Mouse (Mus musculus) liver, adult 2 months (tissue): ENCODE data around the gene Lsm10. TPM values are rescaled to one million over a fixed set of nuclear protein-coding genes. Genes with fewer than 3 reads are reported as not detected.

Experiments used
- DNase-seq: peaks from one replicate; pipeline ENCODE4 v3.0.0-alpha.2; 2011; ENCODE audit warnings: low read depth, low spot score; ENCODE audit errors: extremely low read depth
- H3K27ac ChIP-seq: fragments of 200-500 bp; replicated peaks from 2 replicates; pipeline ENCODE4 v1.5.1; 2012; ENCODE audit warnings: low read depth, mild to moderate bottlenecking, control low read depth, inconsistent platforms, low read length; ENCODE audit not compliant: insufficient read depth
- H3K27me3 ChIP-seq: fragments of 200-500 bp; 2 replicates; pipeline ENCODE4 v1.6.1; 2012; ENCODE audit warnings: mild to moderate bottlenecking, moderate library complexity, low read length, inconsistent platforms; ENCODE audit not compliant: control insufficient read depth, insufficient read depth
- H3K36me3 ChIP-seq: fragments of 200-500 bp; 2 replicates; pipeline ENCODE4 v1.6.1; 2012; ENCODE audit warnings: low read length, inconsistent platforms; ENCODE audit not compliant: control insufficient read depth, insufficient read depth
- H3K4me1 ChIP-seq: fragments of 200-500 bp; 2 replicates; pipeline ENCODE4 v1.6.1; 2011; ENCODE audit warnings: low read length; ENCODE audit not compliant: control insufficient read depth, insufficient read depth
- H3K4me3 ChIP-seq: fragments of 200-500 bp; 2 replicates; pipeline ENCODE4 v1.5.1; 2011; ENCODE audit warnings: low read depth, mild to moderate bottlenecking, control low read depth, low read length, moderate library complexity; ENCODE audit not compliant: insufficient read depth
- H3K79me2 ChIP-seq: fragments of 200-500 bp; 2 replicates; pipeline ENCODE4 v1.6.1; 2012; ENCODE audit warnings: inconsistent platforms, mild to moderate bottlenecking, low read length, moderate library complexity; ENCODE audit not compliant: control insufficient read depth, insufficient read depth
- H3K9ac ChIP-seq: fragments of 200-500 bp; 2 replicates; pipeline ENCODE4 v1.6.1; 2012; ENCODE audit warnings: low read depth, mild to moderate bottlenecking, control low read depth, inconsistent platforms, low read length
- CTCF ChIP-seq: fragments of 200-500 bp; IDR thresholded peaks from 2 replicates; pipeline ENCODE4 v1.5.1; 2011; ENCODE audit warnings: low read depth, low read length, control low read depth
- POLR2A ChIP-seq: fragments of 200-500 bp; IDR thresholded peaks from 2 replicates; pipeline ENCODE4 v1.6.1; 2011; ENCODE audit warnings: low read length, control low read depth; ENCODE audit not compliant: insufficient read depth; ENCODE audit errors: extremely low read depth
- WGBS: fragments of 180-500 bp; shearing (Covaris S2); methylation state at CpG from one replicate; pipeline ENCODE4 v1.1.7; 2018; 5-methylcytosine and 5-hydroxymethylcytosine counted together
- polyA plus RNA-seq: library from polyadenylated mRNA; depleted of rRNA; stranded (reverse); fragments of >200 nt; gene quantifications from 2 replicates; pipeline ENCODE4 v1.2.3, GENCODE M21; 2012
- total RNA-seq: library from RNA; depleted of rRNA; stranded (reverse); fragments of >200 nt; gene quantifications from 2 replicates; pipeline ENCODE4 v1.2.3, GENCODE M21; 2014

Gene Lsm10
- total and polyA plus RNA-seq, 2 experiments: 20.0 to 28.4 TPM

DNA sequence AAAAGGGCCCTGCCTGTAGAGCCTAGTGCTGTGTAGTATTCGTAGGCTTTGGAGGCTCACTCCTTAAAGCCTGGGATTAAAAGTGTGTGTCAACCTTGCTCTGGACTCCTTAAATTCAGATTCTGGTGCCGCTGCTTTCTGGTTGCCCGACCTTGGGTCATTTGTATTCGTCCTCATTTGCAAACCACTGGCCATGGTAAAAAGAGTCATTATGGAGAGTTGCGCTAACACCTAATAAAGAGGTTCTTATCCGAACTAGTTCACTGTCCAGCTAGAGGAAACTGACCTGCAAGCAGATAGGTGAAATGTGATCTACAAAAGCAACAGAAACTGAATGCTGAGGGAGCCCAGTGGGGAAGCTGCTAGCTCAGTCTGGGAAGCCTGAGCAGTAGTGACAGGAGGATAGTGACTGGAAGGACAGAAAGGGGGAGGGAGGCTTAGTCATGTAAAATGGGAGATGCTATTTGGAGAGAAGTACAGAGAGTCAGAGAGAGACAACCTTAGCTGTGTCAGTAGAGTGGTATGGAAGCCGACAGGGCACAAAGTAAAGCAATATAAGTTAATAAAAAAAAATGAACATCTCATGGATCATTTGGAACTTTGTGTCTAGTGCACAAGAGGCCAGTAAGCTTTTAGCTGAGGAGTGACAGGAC lies 8.8 kb downstream of the Lsm10 start:
- H3K4me3 ChIP-seq: no peak overlapping the region
- no peaks in the 10 kb centered on the region for H3K27me3 ChIP-seq
- peaks cover 45% of the 10 kb centered on the region for H3K4me1 ChIP-seq
- no peak for TF ChIP-seq POLR2A
- WGBS: 40% methylated on average over 7 of the region's 7 CpGs
- H3K79me2 ChIP-seq: peaks cover 32% of the 10 kb centered on the region; the same call in 1 of the 2 replicates
- H3K27ac ChIP-seq: no peak overlapping the region
- DNase-seq: no peak
- H3K36me3 ChIP-seq: no peaks in the 10 kb centered on the region
- H3K9ac ChIP-seq: no peak overlapping the region

DNA sequence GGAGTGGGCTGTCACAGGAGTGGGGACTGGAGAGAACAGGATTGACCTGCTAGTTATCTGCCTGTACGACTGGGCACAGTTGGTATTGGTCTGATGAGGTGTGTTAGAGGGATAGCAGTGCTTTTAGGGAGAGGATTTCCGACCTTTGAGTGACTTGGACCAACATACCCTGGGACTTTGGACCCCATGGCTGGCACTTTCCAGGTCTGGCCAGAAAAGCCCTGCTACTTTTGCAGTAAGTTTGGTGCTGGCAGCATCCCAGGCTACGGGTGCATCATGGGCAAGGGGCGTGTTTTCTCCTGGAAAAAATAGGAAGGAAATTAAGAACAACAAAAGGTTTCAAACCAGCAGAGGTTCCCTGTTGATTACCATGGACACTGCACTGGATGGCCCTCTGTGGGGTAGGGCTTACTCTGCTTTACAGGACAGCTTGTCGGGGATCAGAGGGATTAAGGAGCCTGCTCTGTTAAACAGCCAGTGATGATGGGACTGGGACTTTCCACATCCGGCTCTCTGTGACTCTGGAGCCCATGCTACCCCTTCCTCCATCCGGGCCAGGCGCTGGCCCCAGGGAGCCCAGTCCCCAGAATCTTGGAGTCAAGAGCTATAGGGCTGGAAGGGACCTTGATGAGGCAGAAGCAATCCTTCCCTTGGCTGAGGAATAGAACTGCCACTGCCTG lies 11.8 kb downstream of the Lsm10 start:
- 7% methylated on average over 8 of the region's 8 CpGs for WGBS
- peaks cover 45% of the 10 kb centered on the region; the same call in 1 of the 2 replicates for H3K79me2 ChIP-seq
- H3K27me3 ChIP-seq: no peaks in the 10 kb centered on the region
- peaks cover 54% of the 10 kb centered on the region for H3K4me1 ChIP-seq
- peak; percentile 99 for DNase-seq
- peak overlapping the region; percentile 76 for H3K9ac ChIP-seq
- peak overlapping the region; percentile 99 for H3K27ac ChIP-seq
- H3K4me3 ChIP-seq: peak overlapping the region; percentile 51
- TF ChIP-seq CTCF: no peak
- no peak for TF ChIP-seq POLR2A
- no peaks in the 10 kb centered on the region for H3K36me3 ChIP-seq

DNA sequence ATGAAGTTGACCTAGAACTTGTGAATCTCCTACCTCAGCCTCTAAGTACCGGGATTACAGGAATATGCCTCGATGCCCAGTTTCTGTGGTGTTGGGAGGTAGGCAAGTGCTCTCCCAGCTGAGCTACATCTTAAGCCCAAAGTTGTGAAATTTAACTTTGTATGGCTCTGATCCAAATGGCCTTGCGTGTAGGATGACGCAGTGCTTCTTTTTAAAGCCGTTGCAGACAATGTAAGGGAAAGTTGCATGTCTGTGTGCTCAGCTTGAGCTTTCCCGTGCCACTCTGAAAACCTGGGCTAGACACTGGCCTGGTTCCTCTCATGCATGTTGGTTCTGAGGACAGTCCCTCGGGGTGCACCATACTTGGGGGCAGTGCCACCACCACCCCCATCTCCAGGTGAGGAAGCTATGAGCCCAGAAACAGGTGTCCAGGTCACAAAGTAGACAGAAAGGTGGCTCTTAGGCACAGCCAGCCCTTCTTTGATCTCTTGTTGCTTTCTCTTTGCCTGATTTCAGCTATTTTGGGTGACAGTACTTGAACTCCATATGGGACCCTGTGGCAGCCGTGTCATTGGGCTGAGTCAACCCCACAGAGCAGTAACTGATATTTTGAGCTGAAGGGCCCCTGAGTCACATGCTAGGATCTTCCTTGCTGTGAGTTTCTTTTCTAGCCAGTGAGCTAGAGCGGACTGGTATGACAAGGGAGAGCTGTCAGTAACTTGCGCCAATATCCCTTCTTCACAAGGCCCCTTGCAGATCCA lies 13.4 kb downstream of the Lsm10 start:
- Histone ChIP-seq H3K4me1 (peaks cover 65% of the 10 kb centered on the region), H3K27ac (peak overlapping the region; percentile 99), H3K9ac (peak overlapping the region; percentile 52), H3K36me3 (no peaks in the 10 kb centered on the region), H3K79me2 (peaks cover 48% of the 10 kb centered on the region; the same call in 1 of the 2 replicates), H3K27me3 (no peaks in the 10 kb centered on the region), H3K4me3 (no peak overlapping the region)
- 24% methylated on average over 10 of the region's 10 CpGs for WGBS
- peak; percentile 85 for DNase-seq
- TF ChIP-seq POLR2A: no peak
- TF ChIP-seq CTCF: no peak

DNA sequence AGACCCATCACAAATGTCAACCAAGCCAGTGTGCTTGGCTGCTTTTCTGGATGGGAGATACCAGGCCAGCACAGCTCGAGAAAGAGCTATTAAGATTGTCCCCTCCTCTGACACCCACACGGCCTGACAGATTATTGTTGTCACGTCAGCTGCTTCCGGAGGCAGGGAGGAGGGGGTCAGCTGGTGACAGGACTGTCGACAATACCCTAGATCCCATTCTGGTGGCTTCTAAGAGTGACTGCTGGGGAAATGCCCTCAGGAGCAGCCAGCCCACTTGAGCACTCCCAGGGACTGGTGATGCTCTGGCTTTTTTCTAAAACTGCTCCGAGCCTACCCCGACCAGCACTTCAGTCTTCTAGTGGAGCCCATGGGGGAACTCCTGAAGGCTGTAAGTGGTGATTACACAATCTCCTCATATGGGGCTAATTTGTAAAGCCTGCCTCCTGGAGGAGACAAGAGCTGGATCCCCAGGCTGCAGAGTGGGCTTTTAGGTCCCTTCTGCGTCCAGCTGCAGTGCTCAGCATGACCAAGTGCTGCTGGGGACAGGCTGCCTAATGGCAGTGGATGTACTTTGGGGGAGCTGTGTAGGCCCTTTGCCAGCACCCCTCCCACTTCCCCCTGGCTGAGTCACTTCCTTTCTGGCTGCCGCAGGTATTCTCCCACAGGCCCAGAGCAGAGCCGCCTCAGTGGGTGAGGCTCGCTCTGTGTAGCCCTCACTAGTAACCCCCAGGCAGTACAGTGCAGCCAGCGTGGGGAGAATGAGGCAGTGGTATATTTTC lies 14.1 kb downstream of the Lsm10 start:
- Histone ChIP-seq H3K4me1 (peaks cover 68% of the 10 kb centered on the region), H3K4me3 (peak overlapping the region; percentile 2; the same call in 1 of the 2 replicates), H3K27ac (peak overlapping the region; percentile 99), H3K36me3 (no peaks in the 10 kb centered on the region), H3K27me3 (no peaks in the 10 kb centered on the region), H3K79me2 (peaks cover 47% of the 10 kb centered on the region; the same call in 1 of the 2 replicates), H3K9ac (peak overlapping the region; percentile 52)
- WGBS: 12% methylated on average over 12 of the region's 12 CpGs
- TF ChIP-seq POLR2A (no peak), CTCF (peak; percentile 12; the same call in 1 of the 2 replicates)
- peak; percentile 64 for DNase-seq

DNA sequence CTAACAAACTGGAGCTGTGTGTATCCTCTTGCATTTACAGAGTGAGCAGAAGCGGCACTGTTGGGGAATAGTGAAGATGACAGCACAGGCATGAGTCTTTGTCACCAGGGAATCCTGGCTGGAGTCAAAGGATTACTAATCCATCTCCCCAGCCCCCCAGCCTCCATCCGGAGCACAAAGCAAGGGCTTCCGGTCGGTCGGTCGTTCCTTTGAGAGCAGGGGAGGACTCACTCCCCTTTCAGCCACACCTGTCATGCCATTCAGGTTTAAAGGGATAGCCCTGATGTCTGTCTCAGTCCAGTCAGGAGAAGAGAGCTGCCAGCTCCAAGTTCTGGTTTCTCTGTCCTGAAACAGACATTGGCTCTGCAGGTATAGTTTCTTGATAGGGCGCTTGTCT lies 14.7 kb downstream of the Lsm10 start:
- Histone ChIP-seq H3K4me1 (peaks cover 71% of the 10 kb centered on the region), H3K27ac (peak overlapping the region; percentile 99)

More for the DNA sequence above, 14.7 kb downstream of the Lsm10 start:
- H3K9ac ChIP-seq: peak overlapping the region; percentile 52
- peaks cover 46% of the 10 kb centered on the region; the same call in 1 of the 2 replicates for H3K79me2 ChIP-seq
- H3K27me3 ChIP-seq: no peaks in the 10 kb centered on the region
- H3K4me3 ChIP-seq: peak overlapping the region; percentile 2; the same call in 1 of the 2 replicates
- 17% methylated on average over 7 of the region's 7 CpGs for WGBS
- no peak for TF ChIP-seq CTCF
- TF ChIP-seq POLR2A: no peak
- no peaks in the 10 kb centered on the region for H3K36me3 ChIP-seq
- DNase-seq: no peak
